Mouse (Mus musculus): ENCODE results near the gene Vmn1r210.
"Not testable (repeated sequence)": the region's sequence is repeated elsewhere in the genome, so short reads cannot be mapped to it uniquely, and the experiment has no call there.

The Vmn1r210 gene

GRCm38 (mm10) chr13:22831248-22831647 is at the start of gene Vmn1r210:
TSS of gene Vmn1r210 (minus strand) at chr13:22831348.
- in situ Hi-C loops (cut with MboI, MseI), result no loop called here

GRCm38 (mm10) chr13:22879257-22879656 is 48.1 kb upstream of the Vmn1r210 start:
- in situ Hi-C loops (cut with MboI, MseI), result no loop called here

GRCm38 (mm10) chr13:22857461-22857860 is 26.3 kb upstream of the Vmn1r210 start, which contains the start of gene Vmn1r211:
TSS of gene Vmn1r211 (minus strand) at chr13:22857561.
- in situ Hi-C loops (cut with MboI, MseI), result no loop called here

- in situ Hi-C loops (cut with MboI, MseI), result no loop called here
Observed at GRCm38 (mm10) chr13:22854760-22855159, 23.6 kb upstream of the Vmn1r210 start.

GRCm38 (mm10) chr13:22846798-22847197 is 15.7 kb upstream of the Vmn1r210 start:
- in situ Hi-C loops (cut with MboI, MseI), result no loop called here

GRCm38 (mm10) chr13:22844304-22844703 is 13.2 kb upstream of the Vmn1r210 start:
- in situ Hi-C loops (cut with MboI, MseI), result not testable (repeated sequence)

GRCm38 (mm10) chr13:22829395-22829794 is 1.8 kb downstream of the Vmn1r210 start:
- in situ Hi-C loops (cut with MboI, MseI), result not testable (repeated sequence)

- in situ Hi-C loops (cut with MboI, MseI), result loop anchor here (5.0 kb wide), 1 partner anchor 54 kb away; no protein-coding TSS in a partner anchor
Observed at GRCm38 (mm10) chr13:22821601-22822000, 9.5 kb downstream of the Vmn1r210 start.

GRCm38 (mm10) chr13:22809582-22809981 is 21.6 kb downstream of the Vmn1r210 start, which contains the start of gene Vmn1r209:
TSS of gene Vmn1r209 (minus strand) at chr13:22809682.
- in situ Hi-C loops (cut with MboI, MseI), result not testable (repeated sequence)

GRCm38 (mm10) chr13:22788096-22788495 is 43.1 kb downstream of the Vmn1r210 start:
- in situ Hi-C loops (cut with MboI, MseI), result not testable (repeated sequence)

GRCm38 (mm10) chr13:22784159-22784558 is 47.0 kb downstream of the Vmn1r210 start:
- in situ Hi-C loops (cut with MboI, MseI), result not testable (repeated sequence)

GRCm38 (mm10) chr13:22777300-22777699 is 53.8 kb downstream of the Vmn1r210 start, which contains the start of gene Vmn1r208:
TSS of gene Vmn1r208 (minus strand) at chr13:22777400.
- in situ Hi-C loops (cut with MboI, MseI), result loop anchor here (5.0 kb wide), 1 partner anchor 80 kb away; no protein-coding TSS in a partner anchor

All from regulatory T cell (primary cell).